Comparison of ENCODE assay signal across 8 mouse cellular contexts in the genomic region with DNA sequence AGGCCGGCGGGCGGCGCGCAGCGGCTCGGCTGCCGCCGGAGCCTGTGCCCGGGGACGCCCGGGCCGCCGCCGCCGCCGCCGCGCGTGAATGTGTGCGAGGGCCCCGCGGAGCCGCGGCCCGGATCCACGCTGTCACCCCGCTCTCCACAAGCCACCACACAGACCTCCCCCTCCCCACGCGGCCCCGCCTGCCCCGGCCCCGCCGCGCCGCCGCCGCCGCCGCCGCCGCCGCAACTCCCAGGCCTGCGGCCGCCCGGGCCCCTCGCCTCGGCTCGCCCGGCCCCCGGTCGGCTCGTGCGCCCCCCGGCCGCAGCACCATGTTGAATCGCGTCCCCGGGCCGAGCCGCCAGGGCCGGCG. TPM values are rescaled to one million over a fixed set of nuclear protein-coding genes. Genes with fewer than 3 reads are reported as not detected.
DNase-seq lines count a peak whose midpoint lies in the region; ATAC-seq and TF ChIP-seq lines count a peak whose summit lies in the region.

No protein-coding gene starts in this region.

- H3K9ac ChIP-seq in heart, adult 2 months (ENCODE audit: low read depth, low read length) = peak overlapping the region; percentile 89
- peak overlapping the region; percentile 99 for H3K9ac ChIP-seq in limb, embryonic 14.5 days (ENCODE audit: low read depth, low read length, severe bottlenecking)
- H3K9ac ChIP-seq in stomach, postnatal 0 days (ENCODE audit: low read length) = peak overlapping the region; percentile 99

- H3K4me3 ChIP-seq in heart, adult 2 months = peak overlapping the region; percentile 92
- peak overlapping the region; percentile 92 for H3K4me3 ChIP-seq in limb, embryonic 14.5 days (replicated peaks; ENCODE audit: low read length)
- H3K4me3 ChIP-seq in stomach, postnatal 0 days (ENCODE audit: low read depth, low read length) = peak overlapping the region; percentile 93

- WGBS in heart, adult 2 months = 19% methylated on average over 54 of the region's 63 CpGs
- WGBS in limb, embryonic 14.5 days = 1% methylated on average over 14 of the region's 63 CpGs
- 0% methylated on average over 8 of the region's 63 CpGs for WGBS in stomach, postnatal 0 days

- no peaks in the 10 kb centered on the region for H3K27me3 ChIP-seq in heart, adult 2 months (ENCODE audit: control insufficient read depth, insufficient read depth, low read length)
- H3K27me3 ChIP-seq in limb, embryonic 14.5 days (ENCODE audit: control insufficient read depth, insufficient read depth, low read length) = no peaks in the 10 kb centered on the region
- no peaks in the 10 kb centered on the region for H3K27me3 ChIP-seq in stomach, postnatal 0 days (ENCODE audit: control insufficient read depth, insufficient read depth, low read length)

- intact Hi-C loops in heart, adult 2 months (cut with DNase I) = loop anchor here (5.0 to 10.0 kb wide), 2 partner anchors 410 to 492 kb away; partner anchors contain the start of genes Ano6 and Slc38a2

- no peak for TF ChIP-seq EP300 in heart, adult 2 months (IDR thresholded peaks at IDR 0.05; ENCODE audit: insufficient read depth, low read depth, low read length)
- no peak for TF ChIP-seq EP300 in stomach, postnatal 0 days (optimal IDR thresholded peaks at IDR 0.05)

- no peak for TF ChIP-seq POLR2A in heart, adult 2 months (IDR thresholded peaks at IDR 0.05; ENCODE audit: insufficient read depth, low read depth, low read length)
- TF ChIP-seq POLR2A in limb, embryonic 14.5 days (IDR thresholded peaks at IDR 0.05; ENCODE audit: borderline replicate concordance, extremely low read depth, insufficient read depth, insufficient read length) = no peak

- H3K4me1 ChIP-seq in heart, adult 2 months (ENCODE audit: control insufficient read depth, insufficient read depth, low read length) = peaks cover 7% of the 10 kb centered on the region
- peaks cover 24% of the 10 kb centered on the region for H3K4me1 ChIP-seq in limb, embryonic 14.5 days (ENCODE audit: control insufficient read depth, insufficient read depth, low read length)
- H3K4me1 ChIP-seq in stomach, postnatal 0 days (replicated peaks; ENCODE audit: control insufficient read depth, insufficient read depth) = no peaks in the 10 kb centered on the region

- H3K27ac ChIP-seq in heart, adult 2 months = peak overlapping the region; percentile 98
- H3K27ac ChIP-seq in limb, embryonic 14.5 days (replicated peaks; ENCODE audit: low read depth, low read length) = peak overlapping the region; percentile 100
- peak overlapping the region; percentile 100 for H3K27ac ChIP-seq in stomach, postnatal 0 days (replicated peaks)

- no peak for TF ChIP-seq CTCF in heart, adult 2 months (IDR thresholded peaks at IDR 0.05)
- no peak for TF ChIP-seq CTCF in stomach, postnatal 0 days (IDR thresholded peaks at IDR 0.05; ENCODE audit: low read depth)

- peak; percentile 27 for ATAC-seq in limb, embryonic 14.5 days (ENCODE audit: low FRiP score, low read depth)
- ATAC-seq in stomach, postnatal 0 days (ENCODE audit: low FRiP score, low TSS enrichment) = peak; percentile 45; the same call in 1 of the 2 replicates

- H3K79me2 ChIP-seq in heart, adult 2 months (replicated peaks; ENCODE audit: control insufficient read depth, insufficient read depth, low read length) = no peaks in the 10 kb centered on the region

- no peaks in the 10 kb centered on the region for H3K9me3 ChIP-seq in limb, embryonic 14.5 days (ENCODE audit: control insufficient read depth, low read length)
- no peaks in the 10 kb centered on the region for H3K9me3 ChIP-seq in stomach, postnatal 0 days (ENCODE audit: control insufficient read depth, low read length)

- H3K36me3 ChIP-seq in heart, adult 2 months (ENCODE audit: control insufficient read depth, insufficient read depth, low read length) = peaks cover 22% of the 10 kb centered on the region
- H3K36me3 ChIP-seq in limb, embryonic 14.5 days (ENCODE audit: control insufficient read depth, insufficient read depth, low read length) = peaks cover 7% of the 10 kb centered on the region
- no peaks in the 10 kb centered on the region for H3K36me3 ChIP-seq in stomach, postnatal 0 days (ENCODE audit: control insufficient read depth, insufficient read depth, low read length)

- DNase-seq in heart, adult 2 months = no peak
- DNase-seq in heart, adult 9 months (ENCODE audit: low spot score in 2 of 2) = no peak
- peak; percentile 43 for DNase-seq in thymus, postnatal 0 days (ENCODE audit: low spot score)
- no peak for DNase-seq in thymus, postnatal 4 days
- DNase-seq in limb, embryonic 14.5 days (ENCODE audit: low spot score) = no peak
- no peak for DNase-seq in stomach, postnatal 0 days (ENCODE audit: low spot score)
- DNase-seq in frontal cortex, postnatal 36 days (ENCODE audit: low spot score in 2 of 2) = no peak
- DNase-seq in right cerebral cortex, adult 18-20 months = no peak

- H3K4me2 ChIP-seq in limb, embryonic 14.5 days (replicated peaks; ENCODE audit: low read depth, low read length, severe bottlenecking) = peak overlapping the region; percentile 82; the same call in 1 of the 2 replicates
- peak overlapping the region; percentile 78 for H3K4me2 ChIP-seq in stomach, postnatal 0 days (replicated peaks; ENCODE audit: low read depth)

RNA-seq across cellular contexts. Expression of gene Arid2, which starts 0.4 kb away (rescaled TPM):
- 10 to 100 TPM; 20.1 to 21.1 TPM for total RNA-seq in heart, adult 2 months (2021)
- polyA plus RNA-seq in heart, adult 2 months (2012; rRNA removed) = 8.0 and 13.7 TPM in 2 replicates
- polyA plus RNA-seq in thymus, postnatal 0 days (2015; fragmentation: Nextera tagmentation; extraction: Ambion mirVana) = 28.5 and 34.9 TPM in 2 replicates
- 30.9 and 35.9 TPM in 2 replicates for polyA plus RNA-seq in limb, embryonic 14.5 days (2012; rRNA removed)
- polyA plus RNA-seq in limb, embryonic 14.5 days (2014; fragmentation: Nextera tagmentation; extraction: Ambion mirVana) = 28.7 and 32.7 TPM in 2 replicates
- 7.3 and 8.3 TPM in 2 replicates for polyA plus RNA-seq in stomach, postnatal 0 days (2015; fragmentation: Nextera tagmentation; extraction: Ambion mirVana)
